16 mouse cellular contexts compared by ENCODE assay signal in the genomic region with DNA sequence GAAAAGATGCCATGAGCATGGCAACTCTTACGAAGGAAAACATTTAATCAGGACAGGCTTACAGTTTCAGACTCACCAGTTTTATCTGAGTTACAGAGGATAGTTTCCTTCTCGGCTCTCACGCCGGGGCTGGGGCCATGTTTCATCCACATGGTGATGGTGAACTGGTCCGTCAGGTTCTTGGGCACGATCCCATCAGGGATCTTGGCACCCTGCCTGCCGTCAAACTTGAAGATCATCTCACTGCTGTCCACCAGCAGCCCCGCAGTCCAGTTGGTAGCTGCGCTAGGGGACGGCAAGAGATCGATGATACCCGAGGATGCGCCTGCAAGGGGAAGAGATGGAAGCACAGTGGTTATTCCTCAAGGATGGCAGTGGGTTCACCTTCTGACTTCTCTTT.
DNase-seq lines count a peak whose midpoint lies in the region; ATAC-seq and TF ChIP-seq lines count a peak whose summit lies in the region.
"Had no signal": no experiment of that assay in that cellular context is flagged by ENCODE, and none has a peak within 500 bp of the region (broad histone marks: within the 10 kb centered on the region; RNA-seq: fewer than 3 reads in every experiment).

No protein-coding gene starts in this region.

- no peak overlapping the region for H3K4me2 ChIP-seq in hindbrain, postnatal 0 days (ENCODE audit: low read depth, low read length)
- H3K4me2 ChIP-seq in hindbrain, embryonic 13.5 days = no peak overlapping the region
- H3K4me2 ChIP-seq in lung, embryonic 14.5 days = no peak overlapping the region
- H3K4me2 ChIP-seq: embryonic facial prominence, embryonic 13.5 days; forebrain, embryonic 12.5 days; heart, embryonic 12.5 days; hindbrain, embryonic 15.5 days had no signal

- no peaks in the 10 kb centered on the region for H3K9me3 ChIP-seq in hindbrain, postnatal 0 days (ENCODE audit: low read length)
- no peaks in the 10 kb centered on the region for H3K9me3 ChIP-seq in hindbrain, embryonic 13.5 days
- no peaks in the 10 kb centered on the region for H3K9me3 ChIP-seq in lung, embryonic 14.5 days (ENCODE audit: low read depth, low read length)
- H3K9me3 ChIP-seq: embryonic facial prominence, embryonic 13.5 days; forebrain, embryonic 12.5 days; heart, embryonic 12.5 days; hindbrain, embryonic 10.5 days; hindbrain, embryonic 15.5 days had no signal

- no peak overlapping the region for H3K9ac ChIP-seq in hindbrain, postnatal 0 days (replicated peaks; ENCODE audit: low read length)
- H3K9ac ChIP-seq in hindbrain, embryonic 13.5 days = no peak overlapping the region
- no peak overlapping the region for H3K9ac ChIP-seq in lung, embryonic 14.5 days
- H3K9ac ChIP-seq: embryonic facial prominence, embryonic 13.5 days; forebrain, embryonic 12.5 days; heart, embryonic 12.5 days; hindbrain, embryonic 15.5 days had no signal

- ATAC-seq in hindbrain, postnatal 0 days = no peak
- no peak for ATAC-seq in hindbrain, embryonic 13.5 days (ENCODE audit: low FRiP score)
- no peak for ATAC-seq in lung, embryonic 14.5 days (ENCODE audit: insufficient read depth)
- ATAC-seq: forebrain, embryonic 16.5 days had no signal

- H3K27me3 ChIP-seq in hindbrain, postnatal 0 days (ENCODE audit: insufficient read depth, low read length) = no peaks in the 10 kb centered on the region
- no peaks in the 10 kb centered on the region for H3K27me3 ChIP-seq in hindbrain, embryonic 13.5 days
- no peaks in the 10 kb centered on the region for H3K27me3 ChIP-seq in lung, embryonic 14.5 days (ENCODE audit: insufficient read depth, low read length)
- H3K27me3 ChIP-seq: embryonic facial prominence, embryonic 13.5 days; forebrain, embryonic 12.5 days; hindbrain, embryonic 15.5 days had no signal

- H3K36me3 ChIP-seq in hindbrain, postnatal 0 days (ENCODE audit: insufficient read depth, low read length) = no peaks in the 10 kb centered on the region
- no peaks in the 10 kb centered on the region for H3K36me3 ChIP-seq in hindbrain, embryonic 13.5 days
- no peaks in the 10 kb centered on the region for H3K36me3 ChIP-seq in lung, embryonic 14.5 days (ENCODE audit: insufficient read depth)
- H3K36me3 ChIP-seq: embryonic facial prominence, embryonic 13.5 days; forebrain, embryonic 12.5 days; heart, embryonic 12.5 days; hindbrain, embryonic 10.5 days; hindbrain, embryonic 15.5 days had no signal

- DNase-seq in hindbrain, postnatal 0 days (ENCODE audit: low spot score) = peak; percentile 13
- peak; percentile 9 for DNase-seq in lung, embryonic 14.5 days
- no peak for DNase-seq in lung, adult 18-20 months
- peak; percentile 68 for DNase-seq in urinary bladder, postnatal 14 days (ENCODE audit: low spot score)
- DNase-seq in urinary bladder, postnatal 10 days (ENCODE audit: low spot score) = no peak
- DNase-seq: adrenal gland, adult 2 months; adrenal gland, postnatal 25 days; cerebellum, adult 8-10 months; gastrocnemius, postnatal 25 days had no signal

- H3K4me3 ChIP-seq in hindbrain, postnatal 0 days (ENCODE audit: low read length) = no peak overlapping the region
- H3K4me3 ChIP-seq in hindbrain, embryonic 13.5 days = no peak overlapping the region
- no peak overlapping the region for H3K4me3 ChIP-seq in lung, embryonic 14.5 days (ENCODE audit: low read depth, low read length)
- H3K4me3 ChIP-seq: embryonic facial prominence, embryonic 13.5 days; forebrain, embryonic 12.5 days; heart, embryonic 12.5 days; hindbrain, embryonic 10.5 days; hindbrain, embryonic 15.5 days had no signal

- WGBS in hindbrain, postnatal 0 days = 88% methylated on average over 13 of the region's 13 CpGs
- WGBS in hindbrain, embryonic 13.5 days = 91% methylated on average over 13 of the region's 13 CpGs
- 79% methylated on average over 13 of the region's 13 CpGs for WGBS in lung, embryonic 14.5 days

- no peak overlapping the region for H3K27ac ChIP-seq in hindbrain, postnatal 0 days
- no peak overlapping the region for H3K27ac ChIP-seq in hindbrain, embryonic 13.5 days
- H3K27ac ChIP-seq in lung, embryonic 14.5 days (ENCODE audit: low read depth) = no peak overlapping the region
- H3K27ac ChIP-seq: embryonic facial prominence, embryonic 13.5 days; forebrain, embryonic 12.5 days; hindbrain, embryonic 10.5 days; hindbrain, embryonic 15.5 days had no signal

- no peak for TF ChIP-seq CTCF in hindbrain, postnatal 0 days (IDR thresholded peaks at IDR 0.05; ENCODE audit: low read depth)
- TF ChIP-seq CTCF in lung, embryonic 14.5 days (IDR thresholded peaks at IDR 0.05; ENCODE audit: low read depth) = no peak

- H3K4me1 ChIP-seq in hindbrain, postnatal 0 days (ENCODE audit: insufficient read depth, low read length) = no peaks in the 10 kb centered on the region
- H3K4me1 ChIP-seq in hindbrain, embryonic 13.5 days (replicated peaks) = no peaks in the 10 kb centered on the region
- H3K4me1 ChIP-seq in lung, embryonic 14.5 days (ENCODE audit: insufficient read depth) = no peaks in the 10 kb centered on the region
- H3K4me1 ChIP-seq: embryonic facial prominence, embryonic 13.5 days; forebrain, embryonic 12.5 days; heart, embryonic 12.5 days; hindbrain, embryonic 10.5 days; hindbrain, embryonic 15.5 days had no signal

Comparison
In these comparisons a context has a peak if more than half of its experiments do, and no peak if none do; other contexts are left out.
1. DNase-seq: peak in hindbrain, postnatal 0 days (single experiment), lung, embryonic 14.5 days (single experiment) and urinary bladder, postnatal 14 days (single experiment); none in lung, adult 18-20 months (0 of 2) and urinary bladder, postnatal 10 days (single experiment).